Comparison of ENCODE assay signal across 20 mouse cellular contexts in genomic region chr11:95582193-95582592, GRCm38 (mm10). TPM values are rescaled to one million over a fixed set of nuclear protein-coding genes. Genes with fewer than 3 reads are reported as not detected.
A peak's percentile ranks its signal among the peaks of the same experiment; 100 is the strongest.
DNase-seq lines count a peak whose midpoint lies in the region; ATAC-seq and TF ChIP-seq lines count a peak whose summit lies in the region.
"Had no signal": no experiment of that assay in that cellular context is flagged by ENCODE, and none has a peak within 500 bp of the region (broad histone marks: within the 10 kb centered on the region; RNA-seq: fewer than 3 reads in every experiment).

No protein-coding gene starts in this region.

- H3K27me3 ChIP-seq in embryonic facial prominence, embryonic 10.5 days (replicated peaks; ENCODE audit: low read depth, poor library complexity, severe bottlenecking) = peaks cover 100% of the 10 kb centered on the region
- peaks cover 80% of the 10 kb centered on the region for H3K27me3 ChIP-seq in embryonic facial prominence, embryonic 12.5 days
- peaks cover 19% of the 10 kb centered on the region for H3K27me3 ChIP-seq in limb, embryonic 11.5 days (ENCODE audit: control insufficient read depth, insufficient read depth, low read length)
- H3K27me3 ChIP-seq in limb, embryonic 14.5 days (ENCODE audit: control insufficient read depth, insufficient read depth, low read length) = peaks cover 64% of the 10 kb centered on the region
- peaks cover 32% of the 10 kb centered on the region for H3K27me3 ChIP-seq in hindbrain, embryonic 16.5 days (replicated peaks; ENCODE audit: control insufficient read depth, insufficient read depth, low read length)

- H3K4me3 ChIP-seq in embryonic facial prominence, embryonic 10.5 days = 0 out of 2 replicates have a peak overlapping the region, but pooled peaks have one; percentile 6
- H3K4me3 ChIP-seq in embryonic facial prominence, embryonic 12.5 days = no peak overlapping the region
- H3K4me3 ChIP-seq in limb, embryonic 11.5 days (ENCODE audit: low read depth, low read length) = no peak overlapping the region
- H3K4me3 ChIP-seq in limb, embryonic 14.5 days (replicated peaks; ENCODE audit: low read length) = no peak overlapping the region
- no peak overlapping the region for H3K4me3 ChIP-seq in hindbrain, embryonic 16.5 days (ENCODE audit: low read length)
- H3K4me3 ChIP-seq: embryonic facial prominence, embryonic 15.5 days; forebrain, embryonic 12.5 days; hindbrain, embryonic 12.5 days; hindbrain, embryonic 15.5 days; intestine, embryonic 15.5 days had no signal

- H3K9ac ChIP-seq in embryonic facial prominence, embryonic 12.5 days = no peak overlapping the region; the same call in 1 of the 2 replicates
- H3K9ac ChIP-seq in limb, embryonic 11.5 days (ENCODE audit: low read length) = no peak overlapping the region
- no peak overlapping the region for H3K9ac ChIP-seq in limb, embryonic 14.5 days (ENCODE audit: low read depth, low read length, severe bottlenecking)
- no peak overlapping the region for H3K9ac ChIP-seq in hindbrain, embryonic 16.5 days (ENCODE audit: low read depth, low read length)
- H3K9ac ChIP-seq: embryonic facial prominence, embryonic 15.5 days; forebrain, embryonic 12.5 days; hindbrain, embryonic 12.5 days; hindbrain, embryonic 15.5 days; intestine, embryonic 15.5 days had no signal

- H3K4me1 ChIP-seq in embryonic facial prominence, embryonic 10.5 days = peaks cover 99% of the 10 kb centered on the region
- H3K4me1 ChIP-seq in embryonic facial prominence, embryonic 12.5 days = peaks cover 92% of the 10 kb centered on the region
- peaks cover 85% of the 10 kb centered on the region for H3K4me1 ChIP-seq in limb, embryonic 11.5 days (ENCODE audit: control insufficient read depth, insufficient read depth, low read length)
- H3K4me1 ChIP-seq in limb, embryonic 14.5 days (ENCODE audit: control insufficient read depth, insufficient read depth, low read length) = peaks cover 79% of the 10 kb centered on the region
- peaks cover 23% of the 10 kb centered on the region for H3K4me1 ChIP-seq in hindbrain, embryonic 16.5 days (ENCODE audit: control insufficient read depth, insufficient read depth, low read depth, low read length)

- 0 out of 2 replicates have a peak overlapping the region, but pooled peaks have one; percentile 0 for H3K4me2 ChIP-seq in embryonic facial prominence, embryonic 12.5 days (replicated peaks)
- H3K4me2 ChIP-seq in limb, embryonic 11.5 days (ENCODE audit: low read depth, severe bottlenecking) = 0 out of 2 replicates have a peak overlapping the region, but pooled peaks have one; percentile 22
- H3K4me2 ChIP-seq in limb, embryonic 14.5 days (replicated peaks; ENCODE audit: low read depth, low read length, severe bottlenecking) = 0 out of 2 replicates have a peak overlapping the region, but pooled peaks have one; percentile 10
- H3K4me2 ChIP-seq in hindbrain, embryonic 16.5 days (ENCODE audit: low read length) = no peak overlapping the region
- H3K4me2 ChIP-seq: embryonic facial prominence, embryonic 15.5 days; forebrain, embryonic 12.5 days; heart, embryonic 11.5 days; hindbrain, embryonic 12.5 days; hindbrain, embryonic 15.5 days; intestine, embryonic 15.5 days had no signal

- peak; percentile 30 for DNase-seq in embryonic facial prominence, embryonic 10.5 days (ENCODE audit: low spot score)
- peak; percentile 60 for DNase-seq in limb, embryonic 11.5 days (ENCODE audit: low spot score)
- no peak for DNase-seq in limb, embryonic 14.5 days (ENCODE audit: low spot score)
- no peak for DNase-seq in cerebellum, postnatal 36 days
- DNase-seq: adrenal gland, postnatal 10 days; adrenal gland, postnatal 36 days; cerebellum, adult 18-20 months; cerebellum, adult 9-10 months; gastrocnemius, postnatal 10 days had no signal

- WGBS in embryonic facial prominence, embryonic 10.5 days = 46% methylated on average over 3 of the region's 3 CpGs
- WGBS in embryonic facial prominence, embryonic 12.5 days = 31% methylated on average over 3 of the region's 3 CpGs
- 11% methylated on average over 3 of the region's 3 CpGs for whole genome bisulfite sequencing in limb, embryonic 11.5 days
- WGBS in limb, embryonic 14.5 days = 12% methylated on average over 3 of the region's 3 CpGs
- WGBS in hindbrain, embryonic 16.5 days = 66% methylated on average over 3 of the region's 3 CpGs

- no peak for ATAC-seq in embryonic facial prominence, embryonic 12.5 days (ENCODE audit: insufficient number of reproducible peaks, insufficient read depth, low FRiP score, low TSS enrichment)
- ATAC-seq in limb, embryonic 11.5 days (ENCODE audit: insufficient number of reproducible peaks, low FRiP score, low TSS enrichment, low read depth) = no peak
- no peak for ATAC-seq in limb, embryonic 14.5 days (ENCODE audit: low FRiP score, low read depth)
- no peak for ATAC-seq in hindbrain, embryonic 16.5 days
- ATAC-seq: activated CD4-positive, CD25-positive, alpha-beta regulatory T cell, adult 4 months; CD4-positive, CD25-positive, alpha-beta regulatory T cell, adult 4 months; forebrain, embryonic 16.5 days; intestine, embryonic 15.5 days had no signal

- no peaks in the 10 kb centered on the region for H3K36me3 ChIP-seq in embryonic facial prominence, embryonic 10.5 days (replicated peaks)
- H3K36me3 ChIP-seq in embryonic facial prominence, embryonic 12.5 days = no peaks in the 10 kb centered on the region
- no peaks in the 10 kb centered on the region for H3K36me3 ChIP-seq in limb, embryonic 11.5 days (ENCODE audit: control insufficient read depth, insufficient read depth, low read length)
- H3K36me3 ChIP-seq in limb, embryonic 14.5 days (ENCODE audit: control insufficient read depth, insufficient read depth, low read length) = 0 out of 2 replicates have a peak, but pooled peaks cover 2% of the 10 kb centered on the region
- H3K36me3 ChIP-seq in hindbrain, embryonic 16.5 days (ENCODE audit: control insufficient read depth, insufficient read depth, low read length) = no peaks in the 10 kb centered on the region
- H3K36me3 ChIP-seq: embryonic facial prominence, embryonic 15.5 days; forebrain, embryonic 12.5 days; hindbrain, embryonic 12.5 days; hindbrain, embryonic 15.5 days; intestine, embryonic 15.5 days had no signal

- no peak for TF ChIP-seq POLR2A in limb, embryonic 14.5 days (IDR thresholded peaks at IDR 0.05; ENCODE audit: borderline replicate concordance, extremely low read depth, insufficient read depth, insufficient read length)

- H3K27ac ChIP-seq in embryonic facial prominence, embryonic 10.5 days (replicated peaks) = peak overlapping the region; percentile 65
- H3K27ac ChIP-seq in embryonic facial prominence, embryonic 12.5 days = peak overlapping the region; percentile 27; the same call in 1 of the 2 replicates
- 0 out of 2 replicates have a peak overlapping the region, but pooled peaks have one; percentile 30 for H3K27ac ChIP-seq in limb, embryonic 11.5 days (replicated peaks; ENCODE audit: low read depth, low read length)
- no peak overlapping the region for H3K27ac ChIP-seq in limb, embryonic 14.5 days (replicated peaks; ENCODE audit: low read depth, low read length)
- H3K27ac ChIP-seq in hindbrain, embryonic 16.5 days (ENCODE audit: low read depth, low read length) = no peak overlapping the region
- H3K27ac ChIP-seq: embryonic facial prominence, embryonic 15.5 days; forebrain, embryonic 12.5 days; hindbrain, embryonic 12.5 days; hindbrain, embryonic 15.5 days; intestine, embryonic 15.5 days had no signal

- no peaks in the 10 kb centered on the region for H3K9me3 ChIP-seq in embryonic facial prominence, embryonic 10.5 days
- H3K9me3 ChIP-seq in embryonic facial prominence, embryonic 12.5 days = no peaks in the 10 kb centered on the region
- H3K9me3 ChIP-seq in limb, embryonic 11.5 days (ENCODE audit: control insufficient read depth, low read length) = no peaks in the 10 kb centered on the region
- H3K9me3 ChIP-seq in limb, embryonic 14.5 days (ENCODE audit: control insufficient read depth, low read length) = no peaks in the 10 kb centered on the region
- H3K9me3 ChIP-seq in hindbrain, embryonic 16.5 days (ENCODE audit: control insufficient read depth, low read length) = no peaks in the 10 kb centered on the region
- H3K9me3 ChIP-seq: embryonic facial prominence, embryonic 15.5 days; forebrain, embryonic 12.5 days; hindbrain, embryonic 12.5 days; hindbrain, embryonic 15.5 days; intestine, embryonic 15.5 days had no signal

RNA-seq across cellular contexts. Expression of gene Ngfr, which starts 5.3 kb away (rescaled TPM):
- 21.7 and 23.5 TPM in 2 replicates for polyA plus RNA-seq in embryonic facial prominence, embryonic 10.5 days (2016; fragmentation: Nextera tagmentation; extraction: Ambion mirVana)
- polyA plus RNA-seq in embryonic facial prominence, embryonic 12.5 days (2016; fragmentation: Nextera tagmentation; extraction: Ambion mirVana) = 33.0 and 36.7 TPM in 2 replicates
- 12.4 and 13.4 TPM in 2 replicates for polyA plus RNA-seq in limb, embryonic 11.5 days (2014; fragmentation: Nextera tagmentation; extraction: Ambion mirVana)
- polyA plus RNA-seq in limb, embryonic 14.5 days (2012; rRNA removed) = 52.7 and 74.9 TPM in 2 replicates
- 30.4 and 32.3 TPM in 2 replicates for polyA plus RNA-seq in limb, embryonic 14.5 days (2014; fragmentation: Nextera tagmentation; extraction: Ambion mirVana)
- polyA plus RNA-seq in hindbrain, embryonic 16.5 days (2015; fragmentation: Nextera tagmentation; extraction: Ambion mirVana) = 41.7 and 59.8 TPM in 2 replicates
- polyA plus RNA-seq: activated CD4-positive, CD25-positive, alpha-beta regulatory T cell, adult 4 months; CD4-positive, CD25-positive, alpha-beta regulatory T cell, adult 4 months had no signal

Comparison
In these comparisons a context has a peak if more than half of its experiments do, and no peak if none do; other contexts are left out.
1. DNase-seq: peak in embryonic facial prominence, embryonic 10.5 days (single experiment) and limb, embryonic 11.5 days (single experiment); none in limb, embryonic 14.5 days (single experiment) and cerebellum, postnatal 36 days (0 of 2).
2. H3K27ac ChIP-seq: peak in embryonic facial prominence, embryonic 10.5 days (single experiment), embryonic facial prominence, embryonic 12.5 days (single experiment) and limb, embryonic 11.5 days (single experiment); none in limb, embryonic 14.5 days (single experiment) and hindbrain, embryonic 16.5 days (single experiment).